Mouse (Mus musculus) liver, adult 2 months (tissue): ENCODE results near the gene Ncoa7. TPM values are rescaled to one million over a fixed set of nuclear protein-coding genes. Genes with fewer than 3 reads are reported as not detected.

Experiments used
- DNase-seq: peaks from one replicate; pipeline ENCODE4 v3.0.0-alpha.2; 2011; ENCODE audit warnings: low read depth, low spot score; ENCODE audit errors: extremely low read depth
- H3K27ac ChIP-seq: fragments of 200-500 bp; replicated peaks from 2 replicates; pipeline ENCODE4 v1.5.1; 2012; ENCODE audit warnings: low read depth, mild to moderate bottlenecking, control low read depth, inconsistent platforms, low read length; ENCODE audit not compliant: insufficient read depth
- H3K27me3 ChIP-seq: fragments of 200-500 bp; 2 replicates; pipeline ENCODE4 v1.6.1; 2012; ENCODE audit warnings: mild to moderate bottlenecking, moderate library complexity, low read length, inconsistent platforms; ENCODE audit not compliant: control insufficient read depth, insufficient read depth
- H3K36me3 ChIP-seq: fragments of 200-500 bp; 2 replicates; pipeline ENCODE4 v1.6.1; 2012; ENCODE audit warnings: low read length, inconsistent platforms; ENCODE audit not compliant: control insufficient read depth, insufficient read depth
- H3K4me1 ChIP-seq: fragments of 200-500 bp; 2 replicates; pipeline ENCODE4 v1.6.1; 2011; ENCODE audit warnings: low read length; ENCODE audit not compliant: control insufficient read depth, insufficient read depth
- H3K4me3 ChIP-seq: fragments of 200-500 bp; 2 replicates; pipeline ENCODE4 v1.5.1; 2011; ENCODE audit warnings: low read depth, mild to moderate bottlenecking, control low read depth, low read length, moderate library complexity; ENCODE audit not compliant: insufficient read depth
- H3K79me2 ChIP-seq: fragments of 200-500 bp; 2 replicates; pipeline ENCODE4 v1.6.1; 2012; ENCODE audit warnings: inconsistent platforms, mild to moderate bottlenecking, low read length, moderate library complexity; ENCODE audit not compliant: control insufficient read depth, insufficient read depth
- H3K9ac ChIP-seq: fragments of 200-500 bp; 2 replicates; pipeline ENCODE4 v1.6.1; 2012; ENCODE audit warnings: low read depth, mild to moderate bottlenecking, control low read depth, inconsistent platforms, low read length
- CTCF ChIP-seq: fragments of 200-500 bp; IDR thresholded peaks from 2 replicates; pipeline ENCODE4 v1.5.1; 2011; ENCODE audit warnings: low read depth, low read length, control low read depth
- POLR2A ChIP-seq: fragments of 200-500 bp; IDR thresholded peaks from 2 replicates; pipeline ENCODE4 v1.6.1; 2011; ENCODE audit warnings: low read length, control low read depth; ENCODE audit not compliant: insufficient read depth; ENCODE audit errors: extremely low read depth
- WGBS: fragments of 180-500 bp; shearing (Covaris S2); methylation state at CpG from one replicate; pipeline ENCODE4 v1.1.7; 2018; 5-methylcytosine and 5-hydroxymethylcytosine counted together
- polyA plus RNA-seq: library from polyadenylated mRNA; depleted of rRNA; stranded (reverse); fragments of >200 nt; gene quantifications from 2 replicates; pipeline ENCODE4 v1.2.3, GENCODE M21; 2012
- total RNA-seq: library from RNA; depleted of rRNA; stranded (reverse); fragments of >200 nt; gene quantifications from 2 replicates; pipeline ENCODE4 v1.2.3, GENCODE M21; 2014

Ncoa7 gene
- total and polyA plus RNA-seq, 2 experiments, result 0.27 to 2.1 TPM

GRCm38 (mm10) chr10:30778240-30778639 lies 24.9 kb downstream of the Ncoa7 start:
- no peaks in the 10 kb centered on the region for H3K4me1 ChIP-seq
- no peak overlapping the region for H3K9ac ChIP-seq
- no peaks in the 10 kb centered on the region for H3K79me2 ChIP-seq
- 62% methylated on average over 3 of the region's 3 CpGs for WGBS
- no peak for TF ChIP-seq CTCF
- TF ChIP-seq POLR2A, result no peak
- H3K27ac ChIP-seq, result no peak overlapping the region
- DNase-seq, result no peak
- H3K27me3 ChIP-seq, result no peaks in the 10 kb centered on the region
- no peak overlapping the region for H3K4me3 ChIP-seq
- H3K36me3 ChIP-seq, result no peaks in the 10 kb centered on the region

GRCm38 (mm10) chr10:30775987-30776386 lies 27.1 kb downstream of the Ncoa7 start:
- Histone ChIP-seq H3K9ac (no peak overlapping the region), H3K4me1 (no peaks in the 10 kb centered on the region), H3K27me3 (no peaks in the 10 kb centered on the region), H3K27ac (no peak overlapping the region), H3K4me3 (no peak overlapping the region), H3K36me3 (no peaks in the 10 kb centered on the region), H3K79me2 (no peaks in the 10 kb centered on the region)
- 89% methylated on average over 2 of the region's 2 CpGs for WGBS
- TF ChIP-seq POLR2A (no peak), CTCF (no peak)
- no peak for DNase-seq

- DNase-seq, result no peak
- 91% methylated on average over 5 of the region's 5 CpGs for WGBS
- Histone ChIP-seq H3K79me2 (no peaks in the 10 kb centered on the region), H3K9ac (no peak overlapping the region), H3K27me3 (no peaks in the 10 kb centered on the region), H3K4me3 (no peak overlapping the region), H3K4me1 (no peaks in the 10 kb centered on the region), H3K27ac (no peak overlapping the region), H3K36me3 (no peaks in the 10 kb centered on the region)
- TF ChIP-seq CTCF (no peak), POLR2A (no peak)
These were observed 27.6 kb downstream of the Ncoa7 start for GRCm38 (mm10) chr10:30775568-30775967.

GRCm38 (mm10) chr10:30774396-30774795 lies 28.7 kb downstream of the Ncoa7 start:
- 88% methylated on average over 2 of the region's 2 CpGs for WGBS
- Histone ChIP-seq H3K9ac (no peak overlapping the region), H3K36me3 (no peaks in the 10 kb centered on the region), H3K27me3 (no peaks in the 10 kb centered on the region), H3K4me3 (no peak overlapping the region), H3K4me1 (no peaks in the 10 kb centered on the region), H3K79me2 (no peaks in the 10 kb centered on the region), H3K27ac (no peak overlapping the region)
- TF ChIP-seq CTCF (no peak), POLR2A (no peak)
- no peak for DNase-seq

GRCm38 (mm10) chr10:30773181-30773580 lies 29.9 kb downstream of the Ncoa7 start:
- no peak overlapping the region for H3K4me3 ChIP-seq
- no peaks in the 10 kb centered on the region for H3K27me3 ChIP-seq
- no peaks in the 10 kb centered on the region for H3K79me2 ChIP-seq
- WGBS, result 92% methylated on average over 5 of the region's 5 CpGs
- H3K27ac ChIP-seq, result no peak overlapping the region
- H3K4me1 ChIP-seq, result no peaks in the 10 kb centered on the region
- TF ChIP-seq CTCF (no peak), POLR2A (no peak)
- no peak overlapping the region for H3K9ac ChIP-seq
- DNase-seq, result no peak
- no peaks in the 10 kb centered on the region for H3K36me3 ChIP-seq

GRCm38 (mm10) chr10:30771417-30772158 lies 31.5 kb downstream of the Ncoa7 start:
- Histone ChIP-seq H3K4me1 (no peaks in the 10 kb centered on the region), H3K79me2 (no peaks in the 10 kb centered on the region), H3K9ac (no peak overlapping the region), H3K27ac (0 out of 2 replicates have a peak overlapping the region, but pooled peaks have one; percentile 2), H3K4me3 (no peak overlapping the region), H3K27me3 (no peaks in the 10 kb centered on the region), H3K36me3 (no peaks in the 10 kb centered on the region)
- 70% methylated on average over 5 of the region's 5 CpGs for WGBS
- DNase-seq, result no peak
- TF ChIP-seq CTCF (no peak), POLR2A (no peak)
